Mouse (Mus musculus): ENCODE measurements around the gene Lmbr1l. TPM values are rescaled to one million over a fixed set of nuclear protein-coding genes. Genes with fewer than 3 reads are reported as not detected.

Lmbr1l gene
- polyA plus RNA-seq, 1 experiment: not detected

GRCm38 (mm10) chr15:98866501-98866900 lies 51.5 kb downstream of the Lmbr1l start:
- no peak overlapping the region for H3K4me3 ChIP-seq (ENCODE audit: insufficient read depth, low read depth, low read length)
- no peak overlapping the region for H3K27ac ChIP-seq (ENCODE audit: insufficient read depth, low read depth, low read length)
- TF ChIP-seq POLR2A (IDR thresholded peaks at IDR 0.05; ENCODE audit: insufficient read depth, low read depth, low read length) (no peak), CTCF (IDR thresholded peaks at IDR 0.05; ENCODE audit: insufficient read depth, low read depth, low read length) (no peak)
- WGBS: 76% methylated on average over 5 of the region's 5 CpGs
- H3K4me1 ChIP-seq (ENCODE audit: control insufficient read depth, insufficient read depth, low read length): peaks cover 18% of the 10 kb centered on the region

- 96% methylated on average over 8 of the region's 8 CpGs for WGBS
- TF ChIP-seq POLR2A (IDR thresholded peaks at IDR 0.05; ENCODE audit: insufficient read depth, low read depth, low read length) (no peak), CTCF (IDR thresholded peaks at IDR 0.05; ENCODE audit: insufficient read depth, low read depth, low read length) (no peak)
- Histone ChIP-seq H3K27ac (ENCODE audit: insufficient read depth, low read depth, low read length) (no peak overlapping the region), H3K4me3 (ENCODE audit: insufficient read depth, low read depth, low read length) (no peak overlapping the region), H3K4me1 (ENCODE audit: control insufficient read depth, insufficient read depth, low read length) (peaks cover 18% of the 10 kb centered on the region)
Measured at GRCm38 (mm10) chr15:98865771-98866170, 52.3 kb downstream of the Lmbr1l start.

GRCm38 (mm10) chr15:98864951-98865350 lies 53.1 kb downstream of the Lmbr1l start:
- WGBS: 92% methylated on average over 6 of the region's 6 CpGs
- peaks cover 18% of the 10 kb centered on the region for H3K4me1 ChIP-seq (ENCODE audit: control insufficient read depth, insufficient read depth, low read length)
- TF ChIP-seq CTCF (IDR thresholded peaks at IDR 0.05; ENCODE audit: insufficient read depth, low read depth, low read length): no peak
- TF ChIP-seq POLR2A (IDR thresholded peaks at IDR 0.05; ENCODE audit: insufficient read depth, low read depth, low read length): no peak
- no peak overlapping the region for H3K27ac ChIP-seq (ENCODE audit: insufficient read depth, low read depth, low read length)
- H3K4me3 ChIP-seq (ENCODE audit: insufficient read depth, low read depth, low read length): no peak overlapping the region

GRCm38 (mm10) chr15:98863451-98863958 lies 54.5 kb downstream of the Lmbr1l start:
- WGBS: 90% methylated on average over 12 of the region's 12 CpGs
- Histone ChIP-seq H3K27ac (ENCODE audit: insufficient read depth, low read depth, low read length) (no peak overlapping the region), H3K4me1 (ENCODE audit: control insufficient read depth, insufficient read depth, low read length) (peaks cover 8% of the 10 kb centered on the region), H3K4me3 (ENCODE audit: insufficient read depth, low read depth, low read length) (no peak overlapping the region)
- TF ChIP-seq POLR2A (IDR thresholded peaks at IDR 0.05; ENCODE audit: insufficient read depth, low read depth, low read length) (no peak), CTCF (IDR thresholded peaks at IDR 0.05; ENCODE audit: insufficient read depth, low read depth, low read length) (no peak)

- 84% methylated on average over 21 of the region's 21 CpGs for WGBS
- no peak overlapping the region for H3K27ac ChIP-seq (ENCODE audit: insufficient read depth, low read depth, low read length)
- H3K4me3 ChIP-seq (ENCODE audit: insufficient read depth, low read depth, low read length): no peak overlapping the region
- no peaks in the 10 kb centered on the region for H3K4me1 ChIP-seq (ENCODE audit: control insufficient read depth, insufficient read depth, low read length)
- TF ChIP-seq POLR2A (IDR thresholded peaks at IDR 0.05; ENCODE audit: insufficient read depth, low read depth, low read length): no peak
- TF ChIP-seq CTCF (IDR thresholded peaks at IDR 0.05; ENCODE audit: insufficient read depth, low read depth, low read length): no peak
Measured at GRCm38 (mm10) chr15:98861701-98862410, 56.2 kb downstream of the Lmbr1l start.

GRCm38 (mm10) chr15:98860921-98861320 lies 57.1 kb downstream of the Lmbr1l start:
- Histone ChIP-seq H3K27ac (ENCODE audit: insufficient read depth, low read depth, low read length) (no peak overlapping the region), H3K4me1 (ENCODE audit: control insufficient read depth, insufficient read depth, low read length) (no peaks in the 10 kb centered on the region), H3K4me3 (ENCODE audit: insufficient read depth, low read depth, low read length) (no peak overlapping the region)
- WGBS: 94% methylated on average over 18 of the region's 18 CpGs
- TF ChIP-seq POLR2A (IDR thresholded peaks at IDR 0.05; ENCODE audit: insufficient read depth, low read depth, low read length): no peak
- no peak for TF ChIP-seq CTCF (IDR thresholded peaks at IDR 0.05; ENCODE audit: insufficient read depth, low read depth, low read length)

- Histone ChIP-seq H3K4me3 (ENCODE audit: insufficient read depth, low read depth, low read length) (no peak overlapping the region), H3K4me1 (ENCODE audit: control insufficient read depth, insufficient read depth, low read length) (no peaks in the 10 kb centered on the region), H3K27ac (ENCODE audit: insufficient read depth, low read depth, low read length) (no peak overlapping the region)
- 67% methylated on average over 9 of the region's 9 CpGs for WGBS
- TF ChIP-seq CTCF (IDR thresholded peaks at IDR 0.05; ENCODE audit: insufficient read depth, low read depth, low read length) (no peak), POLR2A (IDR thresholded peaks at IDR 0.05; ENCODE audit: insufficient read depth, low read depth, low read length) (no peak)
Measured at GRCm38 (mm10) chr15:98859319-98860043, 58.5 kb downstream of the Lmbr1l start.

GRCm38 (mm10) chr15:98854214-98854613 lies 63.8 kb downstream of the Lmbr1l start:
- H3K4me1 ChIP-seq (ENCODE audit: control insufficient read depth, insufficient read depth, low read length): no peaks in the 10 kb centered on the region
- H3K4me3 ChIP-seq (ENCODE audit: insufficient read depth, low read depth, low read length): no peak overlapping the region
- 93% methylated on average over 16 of the region's 16 CpGs for WGBS
- TF ChIP-seq POLR2A (IDR thresholded peaks at IDR 0.05; ENCODE audit: insufficient read depth, low read depth, low read length) (no peak), CTCF (IDR thresholded peaks at IDR 0.05; ENCODE audit: insufficient read depth, low read depth, low read length) (no peak)
- H3K27ac ChIP-seq (ENCODE audit: insufficient read depth, low read depth, low read length): no peak overlapping the region

Other genes with a start within 250 kb of the Lmbr1l start
- not detected in 2 replicates for gene Rnd1, start 240.8 kb downstream of the Lmbr1l start, polyA plus RNA-seq (2012; ENCODE audit: insufficient read depth, insufficient read length, low replicate concordance, missing spikeins)
- not detected in 2 replicates for gene Ccdc65, start 210.0 kb downstream of the Lmbr1l start, polyA plus RNA-seq (2012; ENCODE audit: insufficient read depth, insufficient read length, low replicate concordance, missing spikeins)
- gene Fkbp11, start 190.0 kb downstream of the Lmbr1l start, polyA plus RNA-seq (2012; ENCODE audit: insufficient read depth, insufficient read length, low replicate concordance, missing spikeins): not detected in 2 replicates
- gene Arf3, start 155.0 kb downstream of the Lmbr1l start, polyA plus RNA-seq (2012; ENCODE audit: insufficient read depth, insufficient read length, low replicate concordance, missing spikeins): 167 TPM in 1 of 2 replicates, not detected in the other
- gene Wnt10b, start 140.1 kb downstream of the Lmbr1l start, polyA plus RNA-seq (2012; ENCODE audit: insufficient read depth, insufficient read length, low replicate concordance, missing spikeins): not detected in 2 replicates
- not detected in 2 replicates for gene Wnt1, start 128.4 kb downstream of the Lmbr1l start, polyA plus RNA-seq (2012; ENCODE audit: insufficient read depth, insufficient read length, low replicate concordance, missing spikeins)
- 108 TPM in 1 of 2 replicates, not detected in the other for gene Ddn, start 108.7 kb downstream of the Lmbr1l start, polyA plus RNA-seq (2012; ENCODE audit: insufficient read depth, insufficient read length, low replicate concordance, missing spikeins)
- not detected in 2 replicates for gene Prkag1, start 86.7 kb downstream of the Lmbr1l start, polyA plus RNA-seq (2012; ENCODE audit: insufficient read depth, insufficient read length, low replicate concordance, missing spikeins)
- 38.3 and 267 TPM in 2 replicates for gene Kmt2d, start 47.0 kb downstream of the Lmbr1l start, polyA plus RNA-seq (2012; ENCODE audit: insufficient read depth, insufficient read length, low replicate concordance, missing spikeins)
- gene Rhebl1, start 23.7 kb downstream of the Lmbr1l start, polyA plus RNA-seq (2012; ENCODE audit: insufficient read depth, insufficient read length, low replicate concordance, missing spikeins): not detected in 2 replicates
- gene Dhh, start 19.7 kb downstream of the Lmbr1l start, polyA plus RNA-seq (2012; ENCODE audit: insufficient read depth, insufficient read length, low replicate concordance, missing spikeins): not detected in 2 replicates
- gene Tuba1b, start 16.3 kb upstream of the Lmbr1l start, polyA plus RNA-seq (2012; ENCODE audit: insufficient read depth, insufficient read length, low replicate concordance, missing spikeins): 649 and 1,228 TPM in 2 replicates
- not detected in 2 replicates for gene Gm49450, start 35.3 kb upstream of the Lmbr1l start, polyA plus RNA-seq (2012; ENCODE audit: insufficient read depth, insufficient read length, low replicate concordance, missing spikeins)
- 1,035 TPM in 1 of 2 replicates, not detected in the other for gene Tuba1a, start 35.5 kb upstream of the Lmbr1l start, polyA plus RNA-seq (2012; ENCODE audit: insufficient read depth, insufficient read length, low replicate concordance, missing spikeins)
- gene Tuba1c, start 111.7 kb upstream of the Lmbr1l start, polyA plus RNA-seq (2012; ENCODE audit: insufficient read depth, insufficient read length, low replicate concordance, missing spikeins): not detected in 2 replicates
- gene Prph, start 136.9 kb upstream of the Lmbr1l start, polyA plus RNA-seq (2012; ENCODE audit: insufficient read depth, insufficient read length, low replicate concordance, missing spikeins): not detected in 2 replicates
- gene Troap, start 156.3 kb upstream of the Lmbr1l start, polyA plus RNA-seq (2012; ENCODE audit: insufficient read depth, insufficient read length, low replicate concordance, missing spikeins): not detected in 2 replicates
- gene C1ql4, start 169.6 kb upstream of the Lmbr1l start, polyA plus RNA-seq (2012; ENCODE audit: insufficient read depth, insufficient read length, low replicate concordance, missing spikeins): not detected in 2 replicates
- not detected in 2 replicates for gene Dnajc22, start 174.9 kb upstream of the Lmbr1l start, polyA plus RNA-seq (2012; ENCODE audit: insufficient read depth, insufficient read length, low replicate concordance, missing spikeins)
- gene Spats2, start 207.7 kb upstream of the Lmbr1l start, polyA plus RNA-seq (2012; ENCODE audit: insufficient read depth, insufficient read length, low replicate concordance, missing spikeins): not detected in 2 replicates